Mouse (Mus musculus) liver, embryonic 11.5 days (tissue): ENCODE measurements around the gene Aurkaip1. TPM values are rescaled to one million over a fixed set of nuclear protein-coding genes. Genes with fewer than 3 reads are reported as not detected.

Experiments used
- ATAC-seq: fragments of 200-750 bp; cut with Nextera tagmentation; replicated peaks from 2 replicates; pipeline ENCODE4 v1.8.0; 2017; ENCODE audit warnings: moderate number of reproducible peaks, mild to moderate bottlenecking, moderate TSS enrichment, moderate library complexity; ENCODE audit not compliant: low FRiP score
- DNase-seq: peaks from one replicate; pipeline ENCODE4 v3.0.0-alpha.2; 2017; ENCODE audit warnings: low spot score
- H3K27ac ChIP-seq: fragments of 300-500 bp; sonication (generic); 2 replicates; pipeline ENCODE4 v1.5.1; 2014; ENCODE audit warnings: mild to moderate bottlenecking, low read depth, low read length, control low read depth
- H3K27me3 ChIP-seq: fragments of 300-500 bp; sonication (generic); replicated peaks from 2 replicates; pipeline ENCODE4 v1.6.1; 2014; ENCODE audit warnings: low read length, mixed read lengths; ENCODE audit not compliant: control insufficient read depth, insufficient read depth
- H3K36me3 ChIP-seq: fragments of 300-500 bp; sonication (generic); 2 replicates; pipeline ENCODE4 v1.6.1; 2014; ENCODE audit warnings: mild to moderate bottlenecking, low read length, moderate library complexity, mixed read lengths; ENCODE audit not compliant: control insufficient read depth, insufficient read depth
- H3K4me1 ChIP-seq: fragments of 300-500 bp; sonication (generic); replicated peaks from 2 replicates; pipeline ENCODE4 v1.6.1; 2014; ENCODE audit warnings: low read length, mixed read lengths; ENCODE audit not compliant: control insufficient read depth, insufficient read depth
- H3K4me2 ChIP-seq: fragments of 300-500 bp; sonication (generic); 2 replicates; pipeline ENCODE4 v1.6.1; 2014; ENCODE audit warnings: mild to moderate bottlenecking, control low read depth, moderate library complexity
- H3K4me3 ChIP-seq: fragments of 300-500 bp; sonication (generic); 2 replicates; pipeline ENCODE4 v1.5.1; 2014; ENCODE audit warnings: low read depth, low read length, control low read depth
- H3K9ac ChIP-seq: fragments of 300-500 bp; sonication (generic); 2 replicates; pipeline ENCODE4 v1.6.1; 2014; ENCODE audit warnings: low read depth, low read length, control low read depth
- H3K9me3 ChIP-seq: fragments of 300-500 bp; sonication (generic); 2 replicates; pipeline ENCODE4 v1.6.1; 2016; ENCODE audit warnings: low read length, inconsistent platforms, mixed read lengths; ENCODE audit not compliant: control insufficient read depth
- WGBS: fragments of 180-500 bp; shearing (Covaris S2); extraction: QIAGEN DNeasy Blood & Tissue Kit; methylation state at CpG from one replicate; pipeline ENCODE4 v1.1.7; 2014; 5-methylcytosine and 5-hydroxymethylcytosine counted together
- microRNA-seq: library from miRNA; unstranded; fragments of <30 nt; microRNA quantifications from one replicate; pipeline ENCODE4, GENCODE M21; 2017; ENCODE audit warnings: borderline number of aligned reads
- polyA plus RNA-seq: library from polyadenylated mRNA; unstranded; fragments of >200 nt; fragmentation: Nextera tagmentation; extraction: Ambion mirVana; gene quantifications from 2 replicates; pipeline ENCODE4 v1.2.1, GENCODE M21; 2014

Gene Aurkaip1
- polyA plus RNA-seq, 1 experiment from 2014 or later, result 212 TPM

- Histone ChIP-seq H3K27ac (0 out of 2 replicates have a peak within 1 kb of the TSS, but pooled peaks have one; percentile 3), H3K9ac (peak within 1 kb of the TSS; percentile 71), H3K4me1 (peaks cover 13% of the 10 kb centered on the region), H3K4me2 (peak within 1 kb of the TSS; percentile 91), H3K27me3 (no peaks in the 10 kb centered on the region), H3K4me3 (peak within 1 kb of the TSS; percentile 81), H3K36me3 (peaks cover 21% of the 10 kb centered on the region), H3K9me3 (no peaks in the 10 kb centered on the region)
- DNase-seq (peak; percentile 97), ATAC-seq (peak; percentile 96)
- WGBS, result under 1% methylated on average over 63 of the region's 63 CpGs
Measured at GRCm38 (mm10) chr4:155869317-155870033, 38.4 kb downstream of the Aurkaip1 start, which contains the start of the genes Cptp and Ints11. Gene Cptp, minus strand, starts transcription at chr4:155869440. Gene Ints11, plus strand, starts transcription at chr4:155869546.

- H3K9me3 ChIP-seq, result no peaks in the 10 kb centered on the region
- peak overlapping the region; percentile 15 for H3K4me2 ChIP-seq
- peaks cover 28% of the 10 kb centered on the region for H3K36me3 ChIP-seq
- no peak overlapping the region for H3K27ac ChIP-seq
- H3K4me3 ChIP-seq, result no peak overlapping the region
- DNase-seq (no peak), ATAC-seq (no peak)
- 84% methylated on average over 7 of the region's 7 CpGs for WGBS
- no peak overlapping the region for H3K9ac ChIP-seq
- H3K27me3 ChIP-seq, result no peaks in the 10 kb centered on the region
- peaks cover 13% of the 10 kb centered on the region for H3K4me1 ChIP-seq
Measured at GRCm38 (mm10) chr4:155871404-155871803, 40.3 kb downstream of the Aurkaip1 start.

Small RNA genes lying within 50 kb of the gene (microRNA-seq; reads per million reads assigned to microRNA genes)
- gene Gm27743, result not detected

Other genes starting within 250 kb of the Aurkaip1 start
- gene Slc35e2, start 229.9 kb upstream of the Aurkaip1 start, polyA plus RNA-seq, result 13.4 and 14.5 TPM in 2 replicates
- 57.9 and 64.9 TPM in 2 replicates for gene Cdk11b, start 206.4 kb upstream of the Aurkaip1 start, polyA plus RNA-seq
- gene Gm10563, start 185.9 kb upstream of the Aurkaip1 start, polyA plus RNA-seq, result not detected in 2 replicates
- 13.6 and 13.7 TPM in 2 replicates for gene Mmp23, start 177.9 kb upstream of the Aurkaip1 start, polyA plus RNA-seq
- gene Mib2, start 162.1 kb upstream of the Aurkaip1 start, polyA plus RNA-seq, result 10.4 and 12.2 TPM in 2 replicates
- gene Fndc10, start 136.9 kb upstream of the Aurkaip1 start, polyA plus RNA-seq, result 0.86 and 1.4 TPM in 2 replicates
- gene Ssu72, start 126.5 kb upstream of the Aurkaip1 start, polyA plus RNA-seq, result 122 and 125 TPM in 2 replicates
- 0.69 and 0.70 TPM in 2 replicates for gene Tmem240, start 96.5 kb upstream of the Aurkaip1 start, polyA plus RNA-seq
- 156 and 161 TPM in 2 replicates for gene Atad3a, start 70.2 kb upstream of the Aurkaip1 start, polyA plus RNA-seq
- 1.2 and 1.3 TPM in 2 replicates for gene Vwa1, start 56.6 kb upstream of the Aurkaip1 start, polyA plus RNA-seq
- gene Tmem88b, start 45.4 kb upstream of the Aurkaip1 start, polyA plus RNA-seq, result 0.25 and 0.39 TPM in 2 replicates
- not detected in 2 replicates for gene Ankrd65, start 40.8 kb upstream of the Aurkaip1 start, polyA plus RNA-seq
- 312 and 326 TPM in 2 replicates for gene Mrpl20, start 28.4 kb upstream of the Aurkaip1 start, polyA plus RNA-seq
- gene Ccnl2, start 18.8 kb upstream of the Aurkaip1 start, polyA plus RNA-seq, result 132 and 140 TPM in 2 replicates
- gene Mxra8, start 8.4 kb downstream of the Aurkaip1 start, polyA plus RNA-seq, result 14.9 and 16.6 TPM in 2 replicates
- 7.0 and 11.0 TPM in 2 replicates for gene Dvl1, start 16.1 kb downstream of the Aurkaip1 start, polyA plus RNA-seq
- 0.22 and 0.26 TPM in 2 replicates for gene Tas1r3, start 32.1 kb downstream of the Aurkaip1 start, polyA plus RNA-seq
- gene Cptp, start 38.2 kb downstream of the Aurkaip1 start, polyA plus RNA-seq, result 16.4 and 16.9 TPM in 2 replicates
- gene Ints11, start 38.3 kb downstream of the Aurkaip1 start, polyA plus RNA-seq, result 79.3 and 86.8 TPM in 2 replicates
- gene Pusl1, start 60.5 kb downstream of the Aurkaip1 start, polyA plus RNA-seq, result 48.5 and 49.1 TPM in 2 replicates
- gene Acap3, start 60.5 kb downstream of the Aurkaip1 start, polyA plus RNA-seq, result 16.1 and 17.9 TPM in 2 replicates
- gene Ube2j2, start 112.6 kb downstream of the Aurkaip1 start, polyA plus RNA-seq, result 123 TPM in 2 replicates
- 56.9 and 59.0 TPM in 2 replicates for gene C1qtnf12, start 131.0 kb downstream of the Aurkaip1 start, polyA plus RNA-seq
- gene B3galt6, start 161.4 kb downstream of the Aurkaip1 start, polyA plus RNA-seq, result 12.1 and 13.0 TPM in 2 replicates
- 130 TPM in 2 replicates for gene Sdf4, start 161.6 kb downstream of the Aurkaip1 start, polyA plus RNA-seq
- gene Tnfrsf4, start 182.6 kb downstream of the Aurkaip1 start, polyA plus RNA-seq, result 0.85 TPM in 1 of 2 replicates, not detected in the other
- 0.92 and 1.0 TPM in 2 replicates for gene Tnfrsf18, start 194.9 kb downstream of the Aurkaip1 start, polyA plus RNA-seq
- gene Ttll10, start 228.1 kb downstream of the Aurkaip1 start, polyA plus RNA-seq, result 0.12 and 0.56 TPM in 2 replicates